Mouse (Mus musculus) megakaryocyte, embryonic 14.5 days (primary cell): ENCODE data around the gene Rev3l.

Experiments used
- FLI1 ChIP-seq: IDR thresholded peaks from 2 replicates; pipeline ENCODE4 v1.6.1; 2012; ENCODE audit warnings: low read length, inconsistent platforms, mixed read lengths
- GATA1 ChIP-seq: IDR thresholded peaks from 3 replicates; pipeline ENCODE4 v1.6.1; 2012; ENCODE audit warnings: mixed read lengths, low read length, inconsistent platforms, borderline replicate concordance

- TF ChIP-seq GATA1 (no peak), FLI1 (no peak)
These were observed 34.8 kb downstream of the Rev3l start for GRCm38 (mm10) chr10:39766702-39767101.
